Mouse (Mus musculus): ENCODE measurements around the gene Mbnl2. TPM values are rescaled to one million over a fixed set of nuclear protein-coding genes. Genes with fewer than 3 reads are reported as not detected.

The Mbnl2 gene
- total and polyA plus RNA-seq, 3 experiments: 5.6 to 8.6 TPM; not detected in 1

DNA sequence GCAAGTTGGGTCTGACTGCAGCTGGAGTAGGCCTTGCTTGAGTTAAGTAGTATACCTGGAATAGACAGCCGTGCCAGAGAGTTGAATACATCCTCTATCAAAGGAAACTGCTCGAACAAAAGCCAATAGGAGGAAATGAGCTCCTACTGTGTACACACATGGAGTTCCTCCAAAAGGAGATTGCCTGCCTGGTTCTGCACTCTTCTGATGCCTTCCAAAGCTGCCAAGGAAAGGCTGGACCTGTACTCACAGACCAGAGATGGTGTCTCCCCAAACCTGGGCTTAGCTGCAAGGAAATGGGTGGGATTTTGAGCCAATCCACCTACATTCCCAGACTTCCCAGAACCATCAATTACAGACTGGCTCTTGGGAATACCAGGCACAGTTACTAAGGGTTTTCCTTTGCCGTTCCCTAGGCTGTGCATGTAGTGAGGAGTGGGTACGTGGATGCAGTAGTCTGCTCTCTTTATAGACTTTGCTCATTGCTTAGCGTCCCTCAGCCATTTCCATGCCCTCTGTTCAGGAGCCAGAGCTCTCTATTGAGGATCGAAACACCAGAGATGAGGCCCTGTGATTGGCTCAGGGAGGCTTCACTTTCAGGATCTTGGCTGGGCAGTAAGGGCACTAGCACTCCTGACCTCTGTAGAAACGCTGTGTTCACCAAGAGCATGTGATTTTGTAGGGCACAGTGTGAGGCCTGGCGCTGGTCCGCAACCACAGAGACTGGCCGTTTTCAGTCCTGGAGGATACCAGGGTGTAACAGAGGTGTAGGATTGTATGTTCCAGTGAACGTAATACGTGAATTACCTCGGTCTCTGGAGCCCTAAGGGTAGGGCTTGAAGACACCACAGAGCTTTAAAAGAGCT, 20.1 kb downstream of the Mbnl2 start:
- no peaks in the 10 kb centered on the region; a peak in 1 of 4 replicates for H3K4me1 ChIP-seq (ENCODE audit: control insufficient read depth in 1 of 2, insufficient read depth in 2 of 2, low read length in 2 of 2)
- H3K4me3 ChIP-seq (ENCODE audit: control insufficient read depth in 1 of 2, insufficient read depth in 1 of 2, low read depth in 2 of 2, low read length in 2 of 2): no peak overlapping the region
- TF ChIP-seq TBP (IDR thresholded peaks at IDR 0.05; ENCODE audit: low read depth, low read length) (no peak), RCOR1 (IDR thresholded peaks at IDR 0.05; ENCODE audit: low read depth, low read length) (no peak), MYB (IDR thresholded peaks at IDR 0.05; ENCODE audit: low read depth, low read length) (no peak), ZMIZ1 (IDR thresholded peaks at IDR 0.05; ENCODE audit: low read depth, low read length) (no peak), E2F4 (IDR thresholded peaks at IDR 0.05; ENCODE audit: borderline replicate concordance, low read depth, low read length) (no peak), MAX (IDR thresholded peaks at IDR 0.05; ENCODE audit: low read length) (no peak), EP300 (IDR thresholded peaks at IDR 0.05; ENCODE audit: low read depth in 1 of 2, low read length in 2 of 2) (no peak), JUND (IDR thresholded peaks at IDR 0.05; ENCODE audit: low read depth, low read length) (no peak), ZC3H11A (IDR thresholded peaks at IDR 0.05; ENCODE audit: low read depth, low read length) (no peak), ETS1 (IDR thresholded peaks at IDR 0.05; ENCODE audit: low read depth, low read length) (no peak), MXI1 (IDR thresholded peaks at IDR 0.05; ENCODE audit: low read depth, low read length) (no peak), MEF2A (IDR thresholded peaks at IDR 0.05; ENCODE audit: extremely low read depth, insufficient replicate concordance, low read depth, low read length, poor library complexity, severe bottlenecking) (no peak), MYC (IDR thresholded peaks at IDR 0.05; ENCODE audit: low read depth, low read length) (no peak), NRF1 (IDR thresholded peaks at IDR 0.05; ENCODE audit: insufficient read depth, low read depth, low read length, poor library complexity, severe bottlenecking) (no peak), TAL1 (IDR thresholded peaks at IDR 0.05; ENCODE audit: low read length) (no peak), KAT2A (conservative IDR thresholded peaks at IDR 0.05; ENCODE audit: low read depth, low read length) (no peak), SMC3 (IDR thresholded peaks at IDR 0.05; ENCODE audit: low read depth, low read length) (no peak), POLR2AphosphoS5 (IDR thresholded peaks at IDR 0.05; ENCODE audit: borderline replicate concordance, low read depth, low read length) (no peak), USF1 (IDR thresholded peaks at IDR 0.05; ENCODE audit: low read depth, low read length) (no peak)
- no peaks in the 10 kb centered on the region for H3K36me3 ChIP-seq (ENCODE audit: control insufficient read depth in 1 of 2, insufficient read depth in 2 of 2, low read length in 2 of 2)
- no peaks in the 10 kb centered on the region for H3K9me3 ChIP-seq (replicated peaks; ENCODE audit: insufficient read depth, low read length)
- no peak overlapping the region for H3K9ac ChIP-seq (ENCODE audit: control insufficient read depth, low read depth, low read length, poor library complexity, severe bottlenecking)
- no peaks in the 10 kb centered on the region for H3K79me2 ChIP-seq (ENCODE audit: control insufficient read depth, insufficient read depth, low read length, poor library complexity)
- H3K27ac ChIP-seq (ENCODE audit: control insufficient read depth, low read depth, low read length): no peak overlapping the region
- no peak for DNase-seq (ENCODE audit: low read depth, low spot score)
- no peaks in the 10 kb centered on the region for H3K27me3 ChIP-seq (ENCODE audit: control insufficient read depth in 1 of 2, insufficient read depth in 2 of 2, low read length in 2 of 2)

Measured in MEL (cell line).